Mouse (Mus musculus): Measurements from ENCODE around the gene Cacna1g. TPM values are rescaled to one million over a fixed set of nuclear protein-coding genes. Genes with fewer than 3 reads are reported as not detected.
A peak's percentile ranks its signal among the peaks of the same experiment; 100 is the strongest.
"Not testable (repeated sequence)": the region's sequence is repeated elsewhere in the genome, so short reads cannot be mapped to it uniquely, and the experiment has no call there.

Cacna1g gene
- polyA plus RNA-seq, 1 experiment from 2014 or later: 37.2 TPM

DNA sequence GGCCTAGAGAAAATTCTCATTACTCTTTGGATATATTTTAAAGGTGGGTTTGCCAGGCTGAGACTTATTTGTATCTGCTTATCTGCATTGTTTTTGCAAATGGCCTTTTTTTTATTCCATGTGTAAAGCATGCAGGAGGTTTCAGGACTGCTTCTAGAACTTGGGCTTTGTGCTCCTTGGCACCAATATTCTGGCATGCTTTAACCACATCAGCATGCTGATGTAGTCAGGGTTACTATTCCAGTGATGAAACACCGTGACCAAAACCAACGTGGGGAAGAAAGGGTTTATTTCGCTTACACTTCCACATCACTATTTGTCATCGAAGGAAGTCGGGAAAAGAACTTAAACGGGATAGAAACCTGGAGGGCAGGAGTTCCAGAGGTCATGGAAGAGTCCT lies 73.0 kb downstream of the Cacna1g start:
- Histone ChIP-seq H3K27ac (no peak overlapping the region), H3K4me2 (replicated peaks) (no peak overlapping the region), H3K4me1 (peaks cover 5% of the 10 kb centered on the region; the same call in 1 of the 2 replicates), H3K36me3 (no peaks in the 10 kb centered on the region), H3K27me3 (no peaks in the 10 kb centered on the region), H3K9ac (no peak overlapping the region), H3K9me3 (no peaks in the 10 kb centered on the region), H3K4me3 (no peak overlapping the region)
- ATAC-seq (ENCODE audit: insufficient number of reproducible peaks, insufficient read depth, low FRiP score, low TSS enrichment): no peak
- 72% methylated on average over 6 of the region's 6 CpGs for WGBS

DNA sequence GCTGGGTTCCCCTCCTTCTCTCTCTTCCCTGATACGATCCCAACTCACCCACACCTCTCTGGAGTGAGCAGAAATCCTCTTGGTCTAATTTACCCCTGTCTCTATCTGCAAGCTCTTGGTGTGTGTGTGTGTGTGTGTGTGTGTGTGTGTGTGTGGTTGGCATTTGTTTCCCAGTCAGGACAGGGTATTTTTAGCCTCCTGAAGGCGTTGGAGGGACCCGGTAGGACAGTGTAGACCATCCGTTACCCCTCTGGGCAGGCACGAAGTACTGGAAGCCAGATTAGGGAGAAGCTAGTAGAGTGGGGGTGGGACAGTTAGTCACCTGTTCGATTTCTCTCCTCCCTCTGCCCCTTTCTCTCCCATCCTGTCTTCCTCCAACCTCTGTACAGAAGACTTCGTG lies 79.9 kb downstream of the Cacna1g start:
- Histone ChIP-seq H3K27me3 (peaks cover 18% of the 10 kb centered on the region), H3K4me2 (replicated peaks) (no peak overlapping the region), H3K9me3 (no peaks in the 10 kb centered on the region), H3K9ac (no peak overlapping the region), H3K4me3 (no peak overlapping the region), H3K36me3 (no peaks in the 10 kb centered on the region), H3K4me1 (peaks cover 8% of the 10 kb centered on the region; the same call in 1 of the 2 replicates), H3K27ac (no peak overlapping the region)
- no peak for ATAC-seq (ENCODE audit: insufficient number of reproducible peaks, insufficient read depth, low FRiP score, low TSS enrichment)
- 87% methylated on average over 7 of the region's 7 CpGs for WGBS

DNA sequence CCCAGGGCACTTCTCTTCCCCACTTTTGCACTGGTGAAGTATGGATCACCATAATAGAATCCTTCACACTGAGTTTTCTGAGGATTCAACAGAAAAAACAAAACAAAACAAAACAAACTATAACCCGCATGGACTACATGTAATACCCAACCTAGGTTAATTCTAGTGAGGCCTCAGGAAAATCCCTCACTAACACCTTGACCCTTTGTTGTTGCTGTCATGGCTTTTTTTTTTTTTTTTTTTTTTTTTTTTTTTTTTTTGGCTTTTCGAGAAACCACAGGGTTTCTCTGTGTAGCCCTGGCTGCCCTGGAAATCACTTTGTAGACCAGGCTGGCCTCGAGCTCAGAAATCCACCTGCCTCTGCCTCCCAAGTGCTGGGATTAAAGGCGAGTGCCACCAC lies 80.5 kb downstream of the Cacna1g start:
- not testable (repeated sequence) for H3K4me2 ChIP-seq (replicated peaks); ATAC-seq (ENCODE audit: insufficient number of reproducible peaks, insufficient read depth, low FRiP score, low TSS enrichment); H3K27ac ChIP-seq; H3K9ac ChIP-seq; H3K4me3 ChIP-seq; H3K36me3 ChIP-seq; H3K4me1 ChIP-seq; H3K9me3 ChIP-seq
- WGBS: 89% methylated on average over 4 of the region's 4 CpGs
- peaks cover 18% of the 10 kb centered on the region for H3K27me3 ChIP-seq

DNA sequence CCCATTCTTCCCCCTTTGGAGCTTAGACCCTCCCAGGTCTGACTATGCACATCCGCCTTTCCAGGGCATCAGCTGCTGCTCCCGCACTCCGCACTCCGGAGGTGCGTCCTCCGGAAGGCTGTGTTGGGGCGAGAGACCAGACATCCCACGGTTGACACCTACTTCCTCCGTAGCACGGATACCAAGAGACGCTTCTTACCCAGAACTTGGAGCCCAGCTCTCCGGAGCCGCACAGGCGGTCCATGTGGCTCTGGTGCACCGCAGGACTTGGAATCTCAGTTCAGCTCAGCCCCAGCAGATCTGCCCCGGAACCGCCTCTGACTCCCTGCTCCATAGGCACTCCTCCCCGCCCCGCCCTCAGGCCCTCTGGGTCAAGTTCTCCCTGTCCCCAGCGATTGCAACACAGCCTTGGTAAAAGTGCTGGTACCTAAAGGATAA lies 81.3 kb downstream of the Cacna1g start, which contains the start of gene Abcc3:
Abcc3 (minus strand) TSS at position 326 of the 438 bp plus-strand sequence.
- Histone ChIP-seq H3K9me3 (no peaks in the 10 kb centered on the region), H3K27me3 (peaks cover 18% of the 10 kb centered on the region), H3K4me1 (peaks cover 8% of the 10 kb centered on the region; the same call in 1 of the 2 replicates), H3K4me3 (peak within 1 kb of the TSS; percentile 17; the same call in 1 of the 2 replicates), H3K9ac (0 out of 2 replicates have a peak within 1 kb of the TSS, but pooled peaks have one; percentile 7), H3K4me2 (replicated peaks) (peak within 1 kb of the TSS; percentile 48), H3K27ac (no peak within 1 kb of the TSS), H3K36me3 (no peaks in the 10 kb centered on the region)
- no peak for ATAC-seq (ENCODE audit: insufficient number of reproducible peaks, insufficient read depth, low FRiP score, low TSS enrichment)
- WGBS: 8% methylated on average over 20 of the region's 20 CpGs

DNA sequence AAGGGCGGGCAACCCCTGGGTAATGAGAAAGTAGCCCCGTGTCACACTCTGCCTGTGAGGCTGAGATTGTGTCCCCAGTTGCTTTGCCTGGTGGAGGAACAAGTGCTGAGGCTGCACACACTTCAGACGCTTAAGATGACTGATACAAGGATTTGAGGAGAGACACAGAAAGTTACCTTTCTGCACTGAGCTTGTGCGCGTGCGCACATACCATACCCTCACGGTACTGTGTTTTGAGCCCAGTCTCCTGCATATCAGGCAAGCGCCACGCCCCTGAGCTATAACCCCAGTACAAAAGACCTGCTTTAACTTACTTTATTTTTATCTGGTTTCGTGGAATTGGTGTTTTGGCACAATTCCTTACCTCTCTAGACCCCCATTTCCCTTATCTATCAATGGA lies 82.3 kb downstream of the Cacna1g start:
- Histone ChIP-seq H3K4me1 (peaks cover 8% of the 10 kb centered on the region; the same call in 1 of the 2 replicates), H3K27me3 (peaks cover 18% of the 10 kb centered on the region), H3K27ac (no peak overlapping the region), H3K9me3 (no peaks in the 10 kb centered on the region), H3K9ac (no peak overlapping the region), H3K4me2 (replicated peaks) (no peak overlapping the region), H3K4me3 (no peak overlapping the region), H3K36me3 (no peaks in the 10 kb centered on the region)
- no peak for ATAC-seq (ENCODE audit: insufficient number of reproducible peaks, insufficient read depth, low FRiP score, low TSS enrichment)
- 91% methylated on average over 10 of the region's 10 CpGs for WGBS

DNA sequence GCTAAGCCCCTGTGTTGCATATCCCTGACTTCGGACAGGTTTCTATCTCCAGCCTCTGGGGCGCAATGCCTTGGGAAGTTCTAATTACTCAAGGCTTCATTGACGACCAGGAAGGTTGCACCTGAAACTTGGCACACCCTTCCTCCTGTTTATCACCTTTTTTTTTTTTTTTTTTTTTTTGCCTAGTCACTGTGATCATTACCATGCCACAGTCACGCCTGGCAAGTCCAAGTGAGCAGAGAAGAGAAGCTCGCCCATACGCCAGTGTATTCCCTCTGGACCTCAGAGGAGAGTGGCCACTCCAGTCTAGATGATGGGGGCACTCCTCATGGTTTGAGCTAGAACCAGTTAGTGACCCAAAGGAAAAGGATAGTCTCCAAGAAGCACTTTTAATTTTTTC lies 83.2 kb downstream of the Cacna1g start:
- Histone ChIP-seq H3K4me3 (no peak overlapping the region), H3K9me3 (no peaks in the 10 kb centered on the region), H3K36me3 (no peaks in the 10 kb centered on the region), H3K4me1 (peaks cover 16% of the 10 kb centered on the region), H3K27me3 (peaks cover 18% of the 10 kb centered on the region), H3K4me2 (replicated peaks) (no peak overlapping the region), H3K27ac (no peak overlapping the region), H3K9ac (no peak overlapping the region)
- WGBS: 83% methylated on average over 6 of the region's 6 CpGs
- ATAC-seq (ENCODE audit: insufficient number of reproducible peaks, insufficient read depth, low FRiP score, low TSS enrichment): no peak

DNA sequence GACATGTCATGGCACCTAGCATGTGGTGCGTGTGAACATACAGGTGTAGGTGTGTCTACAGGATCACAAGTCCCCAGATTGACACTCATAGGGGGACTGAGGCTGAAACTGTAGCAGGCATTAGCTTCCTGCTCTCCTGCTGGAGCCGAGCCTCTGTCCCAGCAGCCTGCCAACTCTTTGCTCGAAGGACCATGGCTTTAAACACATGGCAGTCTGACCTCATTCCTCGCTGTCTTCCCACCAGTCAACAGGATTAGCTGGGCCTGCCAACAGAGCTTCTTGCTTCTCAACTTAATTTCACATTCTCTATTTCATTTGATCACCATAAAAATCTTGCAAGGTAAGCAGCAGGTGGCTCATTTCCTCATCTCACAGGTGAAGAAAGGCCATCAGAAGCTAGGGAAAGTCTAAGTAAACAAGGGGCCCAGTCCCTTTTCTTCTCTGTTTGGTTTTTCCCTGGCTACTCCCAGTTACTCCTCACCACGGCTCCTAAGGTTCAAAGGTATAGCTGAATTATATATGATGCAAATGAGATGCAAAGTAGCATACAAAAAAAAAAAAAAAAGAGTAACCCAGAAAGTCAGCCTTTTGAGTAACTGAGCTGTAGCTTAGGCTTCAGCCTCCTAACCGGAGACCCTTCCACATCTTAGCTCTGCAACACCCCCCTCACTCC lies 84.1 kb downstream of the Cacna1g start:
- peaks cover 18% of the 10 kb centered on the region for H3K4me1 ChIP-seq

DNA sequence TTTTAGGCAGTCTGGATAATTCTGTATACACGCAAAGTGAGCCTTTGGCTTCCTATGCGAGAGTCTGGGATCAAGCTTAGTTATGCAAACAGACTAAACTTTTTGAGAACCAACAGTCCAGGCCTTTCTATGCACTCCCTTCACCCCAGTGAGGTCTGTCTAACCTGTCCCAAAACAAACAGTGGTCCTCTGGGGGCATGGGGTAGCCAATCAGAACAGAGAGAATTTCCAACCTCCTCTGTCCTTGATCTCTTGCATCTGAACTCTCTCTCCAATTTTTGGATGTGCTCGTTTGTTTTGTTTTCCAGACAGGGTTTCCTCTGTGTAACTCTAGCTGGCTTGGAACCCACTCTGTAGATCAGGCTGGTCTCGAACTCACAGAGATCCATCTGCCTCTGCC lies 85.0 kb downstream of the Cacna1g start:
- ATAC-seq (ENCODE audit: insufficient number of reproducible peaks, insufficient read depth, low FRiP score, low TSS enrichment): no peak

More for the DNA sequence above, 84.1 kb downstream of the Cacna1g start:
- no peaks in the 10 kb centered on the region for H3K36me3 ChIP-seq
- 72% methylated on average over 6 of the region's 6 CpGs for WGBS
- H3K9ac ChIP-seq: no peak overlapping the region
- H3K27me3 ChIP-seq: peaks cover 18% of the 10 kb centered on the region
- no peaks in the 10 kb centered on the region for H3K9me3 ChIP-seq
- H3K4me2 ChIP-seq (replicated peaks): no peak overlapping the region
- no peak for ATAC-seq (ENCODE audit: insufficient number of reproducible peaks, insufficient read depth, low FRiP score, low TSS enrichment)
- no peak overlapping the region for H3K4me3 ChIP-seq
- no peak overlapping the region for H3K27ac ChIP-seq

DNA sequence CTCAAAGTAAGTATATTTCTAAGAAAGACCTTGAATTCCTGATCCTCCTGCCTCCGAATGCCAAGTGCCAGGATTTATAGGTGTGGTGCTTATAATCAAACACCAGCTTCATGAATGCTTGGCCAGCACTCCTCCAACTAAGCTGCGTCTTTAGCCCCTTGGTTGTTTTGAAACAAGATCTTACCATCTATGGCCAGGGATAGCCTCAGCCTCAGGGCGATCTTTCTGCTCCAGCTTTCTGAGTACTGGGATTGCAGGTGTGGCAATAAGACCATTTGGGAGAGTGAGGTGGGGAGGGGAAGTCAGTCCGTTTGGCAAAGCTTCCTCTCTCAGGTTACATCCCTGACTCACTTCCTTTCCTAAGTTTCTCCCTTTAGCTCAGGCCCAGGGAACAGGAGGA lies 86.2 kb downstream of the Cacna1g start:
- no peak overlapping the region for H3K4me3 ChIP-seq
- 60% methylated on average over 4 of the region's 4 CpGs for WGBS
- ATAC-seq (ENCODE audit: insufficient number of reproducible peaks, insufficient read depth, low FRiP score, low TSS enrichment): no peak

More for the DNA sequence above, 85.0 kb downstream of the Cacna1g start:
- WGBS: 79% methylated on average over 4 of the region's 4 CpGs
- H3K9ac ChIP-seq: no peak overlapping the region
- H3K36me3 ChIP-seq: no peaks in the 10 kb centered on the region
- peaks cover 18% of the 10 kb centered on the region for H3K27me3 ChIP-seq
- no peak overlapping the region for H3K27ac ChIP-seq
- no peak overlapping the region for H3K4me2 ChIP-seq (replicated peaks)
- H3K4me1 ChIP-seq: peaks cover 18% of the 10 kb centered on the region
- no peaks in the 10 kb centered on the region for H3K9me3 ChIP-seq
- H3K4me3 ChIP-seq: no peak overlapping the region

DNA sequence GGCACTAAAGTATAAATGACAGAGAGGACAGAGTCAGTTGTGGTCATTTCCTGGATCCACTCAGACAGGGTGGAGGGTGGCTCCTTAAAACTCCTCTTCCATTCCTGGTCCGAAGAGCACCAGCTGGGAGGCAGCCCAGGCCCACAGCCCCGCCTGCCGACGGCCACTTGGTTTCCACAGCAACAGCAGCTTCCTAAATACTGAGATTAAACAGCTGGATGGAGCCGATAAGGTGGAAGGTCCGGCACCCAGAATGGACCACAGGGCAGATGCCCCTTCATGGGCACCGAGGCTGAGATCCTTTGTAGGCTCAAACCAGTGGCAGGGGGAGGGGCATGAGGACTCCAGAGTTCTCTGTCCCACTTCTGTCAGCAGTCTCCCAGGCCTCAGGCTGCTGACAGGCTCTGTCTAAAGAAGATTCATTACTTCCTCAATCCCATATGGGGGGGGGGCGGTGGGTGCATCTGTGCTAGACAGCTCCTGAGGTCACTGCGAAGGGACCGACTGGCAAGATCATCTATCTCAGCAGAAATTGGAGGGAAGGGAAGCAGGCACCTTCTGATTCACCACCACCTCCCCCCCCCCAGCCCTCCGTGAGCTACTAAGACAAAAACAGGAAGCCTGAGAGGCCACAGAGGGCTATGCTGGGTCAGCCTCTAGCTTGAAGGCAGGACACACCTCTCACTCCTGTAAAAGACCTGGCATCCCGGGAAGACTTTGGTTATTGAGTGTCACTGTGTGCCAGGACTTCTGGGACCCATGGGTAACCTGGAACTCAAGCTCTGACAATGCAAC lies 87.8 kb downstream of the Cacna1g start:
- 0 out of 2 replicates have a peak overlapping the region, but pooled peaks have one; percentile 3 for H3K4me2 ChIP-seq (replicated peaks)
- H3K27ac ChIP-seq: 0 out of 2 replicates have a peak overlapping the region, but pooled peaks have one; percentile 6
- ATAC-seq (ENCODE audit: insufficient number of reproducible peaks, insufficient read depth, low FRiP score, low TSS enrichment): no peak

More for the DNA sequence above, 86.2 kb downstream of the Cacna1g start:
- no peaks in the 10 kb centered on the region for H3K9me3 ChIP-seq
- no peak overlapping the region for H3K9ac ChIP-seq
- no peak overlapping the region for H3K4me2 ChIP-seq (replicated peaks)
- H3K27me3 ChIP-seq: peaks cover 16% of the 10 kb centered on the region
- H3K27ac ChIP-seq: no peak overlapping the region
- no peaks in the 10 kb centered on the region for H3K36me3 ChIP-seq
- peaks cover 17% of the 10 kb centered on the region for H3K4me1 ChIP-seq

DNA sequence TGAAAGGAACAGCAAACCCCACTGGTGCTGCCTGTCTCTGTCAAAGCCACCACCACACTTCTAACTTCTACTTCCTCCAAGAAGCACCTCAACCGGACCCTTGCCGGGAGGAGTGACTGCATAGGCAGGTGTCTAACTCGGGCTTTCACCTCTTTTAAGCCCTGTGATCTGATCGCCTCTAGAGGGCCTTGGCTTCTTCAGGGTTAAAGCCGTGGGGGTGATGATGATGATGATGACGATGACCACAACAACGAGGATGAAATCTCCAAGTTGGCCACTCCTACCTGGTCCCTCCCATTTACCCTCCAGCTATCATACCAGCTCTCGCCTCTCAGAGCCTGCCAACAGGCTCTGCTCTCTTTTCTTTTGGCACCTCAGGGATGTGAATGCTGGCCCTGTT lies 94.3 kb downstream of the Cacna1g start:
- H3K36me3 ChIP-seq: no peaks in the 10 kb centered on the region
- 71% methylated on average over 8 of the region's 8 CpGs for WGBS
- no peaks in the 10 kb centered on the region for H3K4me1 ChIP-seq
- no peak overlapping the region for H3K27ac ChIP-seq
- H3K4me2 ChIP-seq (replicated peaks): no peak overlapping the region
- H3K4me3 ChIP-seq: no peak overlapping the region
- ATAC-seq (ENCODE audit: insufficient number of reproducible peaks, insufficient read depth, low FRiP score, low TSS enrichment): no peak
- no peaks in the 10 kb centered on the region for H3K27me3 ChIP-seq
- no peaks in the 10 kb centered on the region for H3K9me3 ChIP-seq
- no peak overlapping the region for H3K9ac ChIP-seq

More for the DNA sequence above, 87.8 kb downstream of the Cacna1g start:
- H3K4me3 ChIP-seq: no peak overlapping the region
- H3K4me1 ChIP-seq: peaks cover 10% of the 10 kb centered on the region
- 0 out of 2 replicates have a peak, but pooled peaks cover under 1% of the 10 kb centered on the region for H3K27me3 ChIP-seq
- no peaks in the 10 kb centered on the region for H3K36me3 ChIP-seq
- no peak overlapping the region for H3K9ac ChIP-seq
- no peaks in the 10 kb centered on the region for H3K9me3 ChIP-seq
- 35% methylated on average over 12 of the region's 12 CpGs for WGBS

Data from embryonic facial prominence, embryonic 12.5 days (tissue).